Mouse (Mus musculus): ENCODE data around the gene Mrps7. TPM values are rescaled to one million over a fixed set of nuclear protein-coding genes. Genes with fewer than 3 reads are reported as not detected.

Gene Mrps7
- total and polyA plus RNA-seq, 3 experiments = 106 to 199 (median 157) TPM

- Histone ChIP-seq H3K4me3 (ENCODE audit: control insufficient read depth in 1 of 2, insufficient read depth in 1 of 2, low read depth in 2 of 2, low read length in 2 of 2) (no peak overlapping the region), H3K27me3 (ENCODE audit: control insufficient read depth in 1 of 2, insufficient read depth in 2 of 2, low read length in 2 of 2) (no peaks in the 10 kb centered on the region), H3K27ac (ENCODE audit: control insufficient read depth, low read depth, low read length) (no peak overlapping the region), H3K9ac (ENCODE audit: control insufficient read depth, low read depth, low read length, poor library complexity, severe bottlenecking) (no peak overlapping the region), H3K9me3 (replicated peaks; ENCODE audit: insufficient read depth, low read length) (no peaks in the 10 kb centered on the region), H3K4me1 (ENCODE audit: control insufficient read depth in 1 of 2, insufficient read depth in 2 of 2, low read length in 2 of 2) (peaks cover 3 to 15% of the 10 kb centered on the region in 2 experiments; a peak in 3 of 4 replicates), H3K36me3 (ENCODE audit: control insufficient read depth in 1 of 2, insufficient read depth in 2 of 2, low read length in 2 of 2) (peaks cover 16 to 20% of the 10 kb centered on the region in 2 experiments), H3K79me2 (ENCODE audit: control insufficient read depth, insufficient read depth, low read length, poor library complexity) (no peaks in the 10 kb centered on the region; the same call in 1 of the 2 replicates)
- no peak for TF ChIP-seq NRF1 (IDR thresholded peaks at IDR 0.05; ENCODE audit: insufficient read depth, low read depth, low read length, poor library complexity, severe bottlenecking)
- TF ChIP-seq ETS1 (IDR thresholded peaks at IDR 0.05; ENCODE audit: low read depth, low read length) = no peak
- no peak for TF ChIP-seq MEF2A (IDR thresholded peaks at IDR 0.05; ENCODE audit: extremely low read depth, insufficient replicate concordance, low read depth, low read length, poor library complexity, severe bottlenecking)
- TF ChIP-seq E2F4 (IDR thresholded peaks at IDR 0.05; ENCODE audit: borderline replicate concordance, low read depth, low read length) = no peak
- no peak for TF ChIP-seq EP300 (IDR thresholded peaks at IDR 0.05; ENCODE audit: low read depth in 1 of 2, low read length in 2 of 2)
- no peak for TF ChIP-seq MAFK (IDR thresholded peaks at IDR 0.05; ENCODE audit: borderline replicate concordance, low read depth, low read length)
- no peak for TF ChIP-seq ZMIZ1 (IDR thresholded peaks at IDR 0.05; ENCODE audit: low read depth, low read length)
- no peak for TF ChIP-seq ZNF384 (IDR thresholded peaks at IDR 0.05; ENCODE audit: low read depth, low read length)
- no peak for TF ChIP-seq JUND (IDR thresholded peaks at IDR 0.05; ENCODE audit: low read depth, low read length)
- TF ChIP-seq RCOR1 (IDR thresholded peaks at IDR 0.05; ENCODE audit: low read depth, low read length) = no peak
- no peak for TF ChIP-seq GABPA (IDR thresholded peaks at IDR 0.05; ENCODE audit: low read depth, low read length)
- no peak for TF ChIP-seq POLR2A (IDR thresholded peaks at IDR 0.05; ENCODE audit: control insufficient read depth in 1 of 2, insufficient read depth in 1 of 2, low read depth in 1 of 2, low read length in 2 of 2, poor library complexity in 1 of 2)
- no peak for TF ChIP-seq POLR2AphosphoS2 (IDR thresholded peaks at IDR 0.05; ENCODE audit: low read length)
- TF ChIP-seq MXI1 (IDR thresholded peaks at IDR 0.05; ENCODE audit: low read depth, low read length) = no peak
- no peak for TF ChIP-seq SMC3 (IDR thresholded peaks at IDR 0.05; ENCODE audit: low read depth, low read length)
- no peak for DNase-seq (ENCODE audit: low read depth, low spot score)
Observed at GRCm38 (mm10) chr11:115646439-115646838, 42.7 kb downstream of the Mrps7 start.

GRCm38 (mm10) chr11:115647459-115647858, 43.7 kb downstream of the Mrps7 start:
- Histone ChIP-seq H3K36me3 (ENCODE audit: control insufficient read depth in 1 of 2, insufficient read depth in 2 of 2, low read length in 2 of 2) (peaks cover 10 to 16% of the 10 kb centered on the region in 2 experiments; a peak in 3 of 4 replicates), H3K27me3 (ENCODE audit: control insufficient read depth in 1 of 2, insufficient read depth in 2 of 2, low read length in 2 of 2) (no peaks in the 10 kb centered on the region), H3K9me3 (replicated peaks; ENCODE audit: insufficient read depth, low read length) (no peaks in the 10 kb centered on the region), H3K4me1 (ENCODE audit: control insufficient read depth in 1 of 2, insufficient read depth in 2 of 2, low read length in 2 of 2) (peaks cover 0 to 5% of the 10 kb centered on the region in 2 experiments; a peak in 1 of 4 replicates), H3K27ac (ENCODE audit: control insufficient read depth, low read depth, low read length) (no peak overlapping the region), H3K9ac (ENCODE audit: control insufficient read depth, low read depth, low read length, poor library complexity, severe bottlenecking) (no peak overlapping the region), H3K4me3 (ENCODE audit: control insufficient read depth in 1 of 2, insufficient read depth in 1 of 2, low read depth in 2 of 2, low read length in 2 of 2) (no peak overlapping the region), H3K79me2 (ENCODE audit: control insufficient read depth, insufficient read depth, low read length, poor library complexity) (peaks cover 3% of the 10 kb centered on the region)
- peak; percentile 85 for DNase-seq (ENCODE audit: low read depth, low spot score)
- no peak for TF ChIP-seq TAL1 (IDR thresholded peaks at IDR 0.05; ENCODE audit: low read length)
- peak; percentile 72 for TF ChIP-seq RAD21 (IDR thresholded peaks at IDR 0.05; ENCODE audit: low read depth, low read length)
- peak; percentile 79 for TF ChIP-seq SMC3 (IDR thresholded peaks at IDR 0.05; ENCODE audit: low read depth, low read length)
- TF ChIP-seq CHD2 (IDR thresholded peaks at IDR 0.05; ENCODE audit: low read length) = no peak
- TF ChIP-seq E2F4 (IDR thresholded peaks at IDR 0.05; ENCODE audit: borderline replicate concordance, low read depth, low read length) = no peak
- no peak for TF ChIP-seq RCOR1 (IDR thresholded peaks at IDR 0.05; ENCODE audit: low read depth, low read length)
- TF ChIP-seq TBP (IDR thresholded peaks at IDR 0.05; ENCODE audit: low read depth, low read length) = no peak
- no peak for TF ChIP-seq MYC (IDR thresholded peaks at IDR 0.05; ENCODE audit: low read depth, low read length)
- peak; percentile 58; the same call in 1 of the 2 replicates for TF ChIP-seq SIN3A (IDR thresholded peaks at IDR 0.05; ENCODE audit: low read length)
- TF ChIP-seq ZC3H11A (IDR thresholded peaks at IDR 0.05; ENCODE audit: low read depth, low read length) = peak; percentile 43
- TF ChIP-seq KAT2A (conservative IDR thresholded peaks at IDR 0.05; ENCODE audit: low read depth, low read length) = no peak
- TF ChIP-seq ETS1 (IDR thresholded peaks at IDR 0.05; ENCODE audit: low read depth, low read length) = no peak
- TF ChIP-seq ZMIZ1 (IDR thresholded peaks at IDR 0.05; ENCODE audit: low read depth, low read length) = no peak
- TF ChIP-seq CTCF (IDR thresholded peaks at IDR 0.05 in 2 of 3, conservative IDR thresholded peaks at IDR 0.05 in 1 of 3; ENCODE audit: control insufficient read depth in 1 of 3, insufficient read depth in 1 of 3, low read depth in 2 of 3, low read length in 3 of 3, poor library complexity in 1 of 3, severe bottlenecking in 1 of 3) = peak; percentile 43 to 85 (median 59)
- TF ChIP-seq POLR2AphosphoS2 (IDR thresholded peaks at IDR 0.05; ENCODE audit: low read length) = no peak
- TF ChIP-seq GATA1 (IDR thresholded peaks at IDR 0.05; ENCODE audit: low read depth, low read length) = no peak

Measured in MEL (cell line).